Mouse (Mus musculus) brain, embryonic 14.5 days (tissue): ENCODE data around the gene Grk5.

Source experiments
- CTCF ChIP-seq: fragments of 200-500 bp; IDR thresholded peaks from 2 replicates; pipeline ENCODE4 v1.5.1; 2012; ENCODE audit warnings: inconsistent platforms, mild to moderate bottlenecking, moderate library complexity, borderline replicate concordance; ENCODE audit not compliant: insufficient read depth, insufficient read length; ENCODE audit errors: extremely low read depth
- POLR2A ChIP-seq: fragments of 200-500 bp; IDR thresholded peaks from 2 replicates; pipeline ENCODE4 v1.6.1; 2012; ENCODE audit warnings: mild to moderate bottlenecking, inconsistent platforms, borderline replicate concordance; ENCODE audit not compliant: poor library complexity, insufficient read depth, insufficient read length, severe bottlenecking; ENCODE audit errors: extremely low read depth

GRCm38 (mm10) chr19:61078622-61079021 lies 189.1 kb downstream of the Grk5 start:
- no peak for TF ChIP-seq POLR2A
- no peak for TF ChIP-seq CTCF
